Mouse (Mus musculus) forebrain, postnatal 0 days (tissue): ENCODE results near the gene Ky. TPM values are rescaled to one million over a fixed set of nuclear protein-coding genes. Genes with fewer than 3 reads are reported as not detected.

Source experiments
- ATAC-seq: fragments of 200-750 bp; cut with Nextera tagmentation; 2 replicates; pipeline ENCODE4 v1.8.0; 2017; ENCODE audit warnings: mild to moderate bottlenecking, moderate library complexity
- DNase-seq: peaks from one replicate; pipeline ENCODE4 v3.0.0-alpha.2; 2015
- H3K27ac ChIP-seq: fragments of 300-500 bp; sonication (generic); 2 replicates; pipeline ENCODE4 v1.5.1; 2014; ENCODE audit warnings: low read depth, mild to moderate bottlenecking, antibody characterized with exemption, low read length, moderate library complexity, mixed read lengths
- H3K27me3 ChIP-seq: fragments of 300-500 bp; sonication (generic); 2 replicates; pipeline ENCODE4 v1.6.1; 2014; ENCODE audit warnings: mild to moderate bottlenecking, low read length, mixed read lengths; ENCODE audit not compliant: insufficient read depth
- H3K36me3 ChIP-seq: fragments of 300-500 bp; sonication (generic); 2 replicates; pipeline ENCODE4 v1.6.1; 2014; ENCODE audit warnings: mild to moderate bottlenecking, moderate library complexity; ENCODE audit not compliant: insufficient read depth
- H3K4me1 ChIP-seq: fragments of 300-500 bp; sonication (generic); 2 replicates; pipeline ENCODE4 v1.6.1; 2014; ENCODE audit warnings: antibody characterized with exemption; ENCODE audit not compliant: insufficient read depth
- H3K4me2 ChIP-seq: fragments of 300-500 bp; sonication (generic); 2 replicates; pipeline ENCODE4 v1.6.1; 2014; ENCODE audit warnings: low read depth, mild to moderate bottlenecking, moderate library complexity
- H3K4me3 ChIP-seq: fragments of 300-500 bp; sonication (generic); 2 replicates; pipeline ENCODE4 v1.5.1; 2014; ENCODE audit warnings: low read depth, low read length, mixed read lengths
- H3K9ac ChIP-seq: fragments of 300-500 bp; sonication (generic); 2 replicates; pipeline ENCODE4 v1.6.1; 2014; ENCODE audit warnings: mild to moderate bottlenecking
- H3K9me3 ChIP-seq: fragments of 300-500 bp; sonication (generic); 2 replicates; pipeline ENCODE4 v1.6.1; 2016; ENCODE audit warnings: low read length
- CTCF ChIP-seq: sonication (generic); IDR thresholded peaks from 2 replicates; pipeline ENCODE4 v1.5.1; 2016; ENCODE audit warnings: antibody characterized with exemption, control low read depth, low read depth
- WGBS: fragments of 180-500 bp; shearing (Covaris S2); extraction: QIAGEN DNeasy Blood & Tissue Kit; methylation state at CpG from one replicate; pipeline ENCODE4 v1.1.7; 2014; 5-methylcytosine and 5-hydroxymethylcytosine counted together
- polyA plus RNA-seq: library from polyadenylated mRNA; unstranded; fragments of >200 nt; fragmentation: Nextera tagmentation; extraction: Ambion mirVana; gene quantifications from 2 replicates; pipeline ENCODE4 v1.2.1, GENCODE M21; 2015
- total RNA-seq: library from RNA; depleted of rRNA; stranded (reverse); fragments of >200 nt; gene quantifications from 2 replicates; pipeline ENCODE4 v1.2.3, GENCODE M21; 2014

Gene Ky
- total and polyA plus RNA-seq, 2 experiments from 2014 or later = 0.59 to 2.0 TPM

GRCm38 (mm10) chr9:102502015-102502633 is 3.4 kb upstream of the Ky start:
- Histone ChIP-seq H3K9ac (no peak overlapping the region), H3K27ac (no peak overlapping the region), H3K36me3 (no peaks in the 10 kb centered on the region), H3K27me3 (no peaks in the 10 kb centered on the region), H3K4me2 (no peak overlapping the region), H3K9me3 (no peaks in the 10 kb centered on the region), H3K4me3 (no peak overlapping the region), H3K4me1 (peaks cover 6% of the 10 kb centered on the region; the same call in 1 of the 2 replicates)
- 58% methylated on average over 11 of the region's 11 CpGs for WGBS
- no peak for TF ChIP-seq CTCF
- DNase-seq (no peak), ATAC-seq (no peak)

- Histone ChIP-seq H3K4me2 (no peak overlapping the region), H3K9ac (no peak overlapping the region), H3K27ac (no peak overlapping the region), H3K9me3 (no peaks in the 10 kb centered on the region), H3K27me3 (no peaks in the 10 kb centered on the region), H3K4me1 (peaks cover 6% of the 10 kb centered on the region; the same call in 1 of the 2 replicates), H3K4me3 (no peak overlapping the region), H3K36me3 (no peaks in the 10 kb centered on the region)
- DNase-seq (no peak), ATAC-seq (no peak)
- WGBS = 71% methylated on average over 3 of the region's 3 CpGs
- no peak for TF ChIP-seq CTCF
Observed at GRCm38 (mm10) chr9:102504716-102505378, 703 bp upstream of the Ky start.

GRCm38 (mm10) chr9:102508315-102508714 is 2.8 kb downstream of the Ky start:
- no peak for ATAC-seq
- TF ChIP-seq CTCF = no peak

GRCm38 (mm10) chr9:102511423-102511822 is 5.9 kb downstream of the Ky start:
- H3K4me3 ChIP-seq = no peak overlapping the region
- no peaks in the 10 kb centered on the region for H3K27me3 ChIP-seq
- ATAC-seq (peak; percentile 50), DNase-seq (no peak)
- H3K4me2 ChIP-seq = no peak overlapping the region
- H3K36me3 ChIP-seq = no peaks in the 10 kb centered on the region
- H3K9ac ChIP-seq = no peak overlapping the region
- no peak overlapping the region for H3K27ac ChIP-seq
- 44% methylated on average over 8 of the region's 8 CpGs for WGBS
- no peak for TF ChIP-seq CTCF
- H3K4me1 ChIP-seq = no peaks in the 10 kb centered on the region
- H3K9me3 ChIP-seq = no peaks in the 10 kb centered on the region

More at GRCm38 (mm10) chr9:102508315-102508714, 2.8 kb downstream of the Ky start:
- no peaks in the 10 kb centered on the region for H3K27me3 ChIP-seq
- no peak overlapping the region for H3K9ac ChIP-seq
- H3K27ac ChIP-seq = no peak overlapping the region
- 93% methylated on average over 3 of the region's 3 CpGs for WGBS
- peaks cover 6% of the 10 kb centered on the region; the same call in 1 of the 2 replicates for H3K4me1 ChIP-seq
- H3K36me3 ChIP-seq = no peaks in the 10 kb centered on the region
- no peak overlapping the region for H3K4me2 ChIP-seq
- H3K4me3 ChIP-seq = no peak overlapping the region
- H3K9me3 ChIP-seq = no peaks in the 10 kb centered on the region
- DNase-seq = no peak

GRCm38 (mm10) chr9:102513578-102513977 is 8.0 kb downstream of the Ky start:
- ATAC-seq (no peak), DNase-seq (no peak)
- no peaks in the 10 kb centered on the region for H3K27me3 ChIP-seq
- H3K9me3 ChIP-seq = no peaks in the 10 kb centered on the region
- TF ChIP-seq CTCF = 0 out of 2 replicates have a peak, but pooled peaks have one; percentile 6
- no peaks in the 10 kb centered on the region for H3K4me1 ChIP-seq
- no peak overlapping the region for H3K4me2 ChIP-seq
- H3K4me3 ChIP-seq = no peak overlapping the region
- no peaks in the 10 kb centered on the region for H3K36me3 ChIP-seq
- 87% methylated on average over 4 of the region's 4 CpGs for WGBS
- H3K27ac ChIP-seq = no peak overlapping the region
- H3K9ac ChIP-seq = no peak overlapping the region

- Histone ChIP-seq H3K27me3 (no peaks in the 10 kb centered on the region), H3K9ac (no peak overlapping the region), H3K9me3 (no peaks in the 10 kb centered on the region), H3K4me1 (no peaks in the 10 kb centered on the region), H3K4me3 (no peak overlapping the region), H3K27ac (no peak overlapping the region), H3K36me3 (no peaks in the 10 kb centered on the region), H3K4me2 (no peak overlapping the region)
- TF ChIP-seq CTCF = no peak
- ATAC-seq (no peak), DNase-seq (no peak)
- WGBS = 89% methylated on average over 9 of the region's 9 CpGs
Observed at GRCm38 (mm10) chr9:102518443-102518842, 12.9 kb downstream of the Ky start.

GRCm38 (mm10) chr9:102521396-102521795 is 15.8 kb downstream of the Ky start:
- Histone ChIP-seq H3K27me3 (no peaks in the 10 kb centered on the region), H3K4me2 (no peak overlapping the region), H3K9ac (no peak overlapping the region), H3K9me3 (no peaks in the 10 kb centered on the region), H3K4me3 (no peak overlapping the region), H3K4me1 (no peaks in the 10 kb centered on the region), H3K36me3 (no peaks in the 10 kb centered on the region), H3K27ac (no peak overlapping the region)
- 80% methylated on average over 4 of the region's 4 CpGs for WGBS
- DNase-seq (no peak), ATAC-seq (no peak)
- TF ChIP-seq CTCF = no peak
